Mouse (Mus musculus) ES-CJ7 (cell line): Measurements from ENCODE around the gene Cbfa2t3.

Experiments used
- DNase-seq: peaks from one replicate; pipeline ENCODE4 v3.0.0; 2011; ENCODE audit warnings: low read depth, low spot score

Cbfa2t3 gene

DNA sequence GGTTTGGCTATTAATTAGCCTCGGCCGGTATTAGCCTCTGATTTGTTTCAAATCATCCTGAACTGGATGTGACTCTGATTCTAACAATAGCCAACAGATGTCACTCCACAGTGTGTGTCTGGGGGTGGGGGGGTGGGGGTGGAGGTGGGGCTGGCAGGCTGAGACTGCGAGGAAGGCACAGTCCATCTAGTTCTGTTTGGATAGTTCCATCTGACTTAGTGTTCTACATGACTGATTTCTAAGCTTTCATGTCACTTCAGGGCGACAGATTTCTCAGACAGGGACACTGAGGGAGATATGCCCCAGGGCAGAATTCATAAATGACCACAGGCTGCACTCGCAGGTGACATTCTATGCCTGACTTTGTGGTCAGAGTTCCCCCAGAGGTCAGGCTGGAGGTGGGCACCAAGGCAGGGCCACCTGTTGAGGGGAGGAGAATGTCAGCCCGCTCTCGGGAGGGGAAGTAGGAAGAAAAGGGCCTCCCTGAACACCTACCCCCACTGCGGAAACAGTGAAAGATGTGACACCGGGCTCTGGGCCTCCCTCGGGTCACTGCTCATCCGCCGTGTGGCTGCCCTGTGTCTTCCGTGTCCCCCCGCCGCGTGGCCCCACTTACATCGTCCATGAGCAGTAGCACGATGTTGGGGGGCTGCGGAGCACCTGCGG, 88.2 kb downstream of the Cbfa2t3 start:
- peak; percentile 29 for DNase-seq

DNA sequence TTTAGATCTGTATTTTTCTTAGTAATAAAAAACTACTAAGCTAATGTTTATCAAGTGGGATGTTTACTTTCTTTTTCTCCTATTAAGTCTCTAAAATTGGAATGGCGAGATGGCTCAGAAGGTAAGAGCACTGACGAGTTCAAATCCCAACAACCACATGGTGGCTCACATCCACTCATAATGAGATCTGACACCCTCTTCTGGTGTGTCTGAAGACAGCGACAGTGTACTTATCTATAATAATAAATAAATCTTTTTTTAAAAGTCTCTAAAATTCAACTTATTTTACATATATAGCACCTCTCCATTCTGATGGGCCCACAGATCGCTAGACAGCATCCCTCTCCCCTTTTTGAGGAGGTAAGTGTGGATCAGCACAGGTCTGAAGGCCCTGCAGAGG, 88.7 kb downstream of the Cbfa2t3 start:
- DNase-seq, result no peak

GRCm38 (mm10) chr8:122606810-122607209, 92.1 kb downstream of the Cbfa2t3 start:
- no peak for DNase-seq

GRCm38 (mm10) chr8:122605367-122605766, 93.5 kb downstream of the Cbfa2t3 start:
- DNase-seq, result no peak

- DNase-seq, result no peak
Measured at GRCm38 (mm10) chr8:122604640-122605039, 94.3 kb downstream of the Cbfa2t3 start.

GRCm38 (mm10) chr8:122600666-122601065, 98.2 kb downstream of the Cbfa2t3 start:
- no peak for DNase-seq

DNA sequence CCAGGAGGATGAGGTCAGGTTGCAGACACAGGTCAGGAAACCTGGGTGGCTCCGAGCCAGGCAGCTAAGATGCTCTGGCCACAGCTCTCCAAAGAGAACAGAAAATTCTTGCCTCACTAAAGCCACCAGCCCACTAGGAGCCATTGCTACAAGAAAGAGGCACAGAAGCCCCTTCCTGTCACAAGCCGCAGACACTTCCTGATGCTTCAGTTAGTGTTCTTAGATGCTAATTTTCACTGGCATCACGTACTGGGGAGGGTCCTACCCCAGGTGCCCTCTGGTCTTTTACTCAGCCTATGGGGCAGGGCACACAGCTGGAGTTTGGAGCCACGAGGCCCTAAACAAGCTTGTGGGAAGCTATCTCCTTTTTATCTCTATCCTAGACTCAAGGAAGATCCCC, 102.9 kb downstream of the Cbfa2t3 start:
- DNase-seq, result no peak

- DNase-seq, result no peak
Measured at GRCm38 (mm10) chr8:122593783-122594507, 105.0 kb downstream of the Cbfa2t3 start.

DNA sequence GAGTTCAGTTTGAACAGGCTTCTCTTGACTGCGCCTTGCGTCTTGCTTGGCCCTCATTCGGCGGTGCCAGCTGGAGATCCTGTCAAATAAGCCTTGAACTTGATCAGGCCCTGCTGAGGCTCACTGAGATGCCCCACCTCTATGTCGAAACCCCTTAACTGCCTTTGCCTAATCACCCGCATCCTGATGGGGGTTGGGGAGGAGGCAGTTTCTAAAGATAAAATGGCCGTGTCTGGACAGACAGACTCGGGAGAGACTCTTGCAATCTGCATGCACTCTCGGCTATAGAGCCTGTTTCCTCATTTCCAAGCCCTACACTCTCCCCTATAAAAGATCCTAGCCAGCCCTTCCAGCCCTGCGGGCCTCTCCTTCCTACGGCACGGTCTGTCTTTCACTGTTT, 105.7 kb downstream of the Cbfa2t3 start:
- DNase-seq, result no peak

DNA sequence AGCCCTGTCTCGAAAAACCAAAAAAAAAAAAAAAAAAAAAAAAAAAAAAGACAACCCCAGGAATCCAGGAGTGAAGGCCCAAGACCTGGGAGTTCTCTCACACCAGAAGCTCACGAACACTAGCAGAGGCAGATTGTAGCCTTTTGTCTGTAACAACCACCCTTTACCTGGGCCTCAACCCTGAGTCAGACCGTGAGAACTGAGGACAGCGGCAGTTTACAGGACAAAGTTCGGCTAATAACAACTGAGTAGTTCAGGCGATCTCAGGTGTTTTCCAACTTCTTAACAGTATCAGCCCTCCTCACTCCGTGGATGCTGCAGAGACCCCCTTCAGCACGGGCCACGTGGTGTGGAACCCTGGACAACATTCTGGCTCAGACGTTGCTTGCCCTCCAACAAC, 112.2 kb downstream of the Cbfa2t3 start:
- no peak for DNase-seq

- DNase-seq, result no peak
Measured at GRCm38 (mm10) chr8:122586171-122586570, 112.7 kb downstream of the Cbfa2t3 start.

- no peak for DNase-seq
Measured at GRCm38 (mm10) chr8:122585411-122585891, 113.5 kb downstream of the Cbfa2t3 start.

DNA sequence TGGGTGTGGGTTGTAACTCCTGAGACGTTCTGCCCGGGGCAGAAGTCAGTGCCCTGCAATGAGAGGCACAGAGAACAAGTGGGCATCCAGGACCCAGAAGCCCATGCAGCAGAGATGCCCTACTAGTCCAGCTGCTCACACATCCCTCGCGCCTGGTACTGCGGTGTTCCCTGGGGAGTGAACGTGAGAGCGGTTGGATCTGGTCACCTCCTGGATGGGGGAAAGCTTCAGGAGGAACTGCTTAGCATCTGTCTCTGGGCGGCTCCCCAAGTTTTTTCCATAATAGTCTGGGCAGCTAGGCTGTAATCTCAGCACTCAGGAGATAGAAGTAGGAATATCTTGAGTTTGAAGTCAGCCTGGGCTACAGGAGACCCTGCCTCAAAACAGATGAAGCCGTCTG, 113.9 kb downstream of the Cbfa2t3 start:
- DNase-seq, result no peak

- peak; percentile 33 for DNase-seq
Measured at GRCm38 (mm10) chr8:122580926-122581325, 118.0 kb downstream of the Cbfa2t3 start.

DNA sequence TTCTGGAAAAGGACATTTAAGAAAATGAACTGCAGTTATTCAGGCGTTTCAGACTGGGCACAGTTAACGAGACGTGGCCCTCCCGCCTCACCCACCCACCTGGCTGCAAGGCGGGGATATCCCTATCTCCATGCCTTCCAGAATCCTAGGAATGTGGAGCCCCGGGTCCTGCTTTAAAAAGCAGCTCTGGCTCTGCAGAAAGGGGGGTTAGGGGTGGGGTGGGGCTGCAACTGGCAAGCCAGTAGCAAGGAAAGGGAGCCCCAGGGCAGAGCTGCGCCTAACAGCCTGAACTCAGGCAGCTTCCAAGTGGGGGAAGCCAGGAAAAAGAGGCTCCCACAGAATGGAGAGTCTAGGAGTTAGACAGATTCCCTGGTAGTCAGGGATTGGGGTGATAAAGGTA, 119.7 kb downstream of the Cbfa2t3 start:
- DNase-seq, result peak; percentile 63

DNA sequence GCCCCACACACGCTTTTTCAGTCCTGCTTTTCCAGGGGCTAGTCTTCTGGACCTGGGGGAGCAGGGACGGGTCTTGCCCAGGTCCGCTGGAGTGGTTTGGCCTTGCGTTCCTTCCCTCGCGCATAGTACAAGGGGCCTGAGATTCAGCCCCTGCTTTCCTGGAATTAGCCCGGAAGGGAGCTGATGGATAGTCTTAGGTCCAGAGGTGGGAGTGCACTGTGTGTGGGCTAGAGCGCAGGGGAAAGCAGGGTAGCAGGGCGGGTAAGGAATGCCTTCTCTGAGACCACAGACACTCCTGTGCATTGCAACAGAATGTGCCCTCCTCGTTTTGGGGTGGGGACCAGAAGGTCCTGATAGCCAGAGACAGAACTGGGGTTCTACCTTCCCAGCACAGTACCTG, 121.8 kb downstream of the Cbfa2t3 start:
- peak; percentile 56 for DNase-seq

DNA sequence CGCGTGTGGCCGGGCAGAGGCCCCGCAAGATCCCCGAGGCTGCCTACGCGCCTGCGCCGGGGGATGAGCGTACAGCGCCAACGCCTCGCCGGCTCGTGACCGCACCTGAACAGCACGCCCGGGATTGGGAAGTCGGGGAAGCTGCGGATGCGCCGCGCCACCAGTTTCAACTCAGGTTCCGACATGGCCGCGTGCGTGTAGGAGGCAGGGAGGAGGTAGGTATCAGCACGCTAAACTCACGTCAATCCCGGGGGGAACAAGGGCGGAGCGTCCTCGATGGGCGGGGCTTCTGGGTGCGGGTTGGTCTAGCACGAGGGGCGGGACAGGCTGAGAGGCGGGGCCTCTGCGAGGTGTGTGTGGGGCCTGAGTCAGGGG, 122.3 kb downstream of the Cbfa2t3 start, which contains the start of gene Aprt:
Gene Aprt (minus strand): TSS at position 262 of the 375 bp plus-strand sequence.
- DNase-seq, result peak; percentile 97

DNA sequence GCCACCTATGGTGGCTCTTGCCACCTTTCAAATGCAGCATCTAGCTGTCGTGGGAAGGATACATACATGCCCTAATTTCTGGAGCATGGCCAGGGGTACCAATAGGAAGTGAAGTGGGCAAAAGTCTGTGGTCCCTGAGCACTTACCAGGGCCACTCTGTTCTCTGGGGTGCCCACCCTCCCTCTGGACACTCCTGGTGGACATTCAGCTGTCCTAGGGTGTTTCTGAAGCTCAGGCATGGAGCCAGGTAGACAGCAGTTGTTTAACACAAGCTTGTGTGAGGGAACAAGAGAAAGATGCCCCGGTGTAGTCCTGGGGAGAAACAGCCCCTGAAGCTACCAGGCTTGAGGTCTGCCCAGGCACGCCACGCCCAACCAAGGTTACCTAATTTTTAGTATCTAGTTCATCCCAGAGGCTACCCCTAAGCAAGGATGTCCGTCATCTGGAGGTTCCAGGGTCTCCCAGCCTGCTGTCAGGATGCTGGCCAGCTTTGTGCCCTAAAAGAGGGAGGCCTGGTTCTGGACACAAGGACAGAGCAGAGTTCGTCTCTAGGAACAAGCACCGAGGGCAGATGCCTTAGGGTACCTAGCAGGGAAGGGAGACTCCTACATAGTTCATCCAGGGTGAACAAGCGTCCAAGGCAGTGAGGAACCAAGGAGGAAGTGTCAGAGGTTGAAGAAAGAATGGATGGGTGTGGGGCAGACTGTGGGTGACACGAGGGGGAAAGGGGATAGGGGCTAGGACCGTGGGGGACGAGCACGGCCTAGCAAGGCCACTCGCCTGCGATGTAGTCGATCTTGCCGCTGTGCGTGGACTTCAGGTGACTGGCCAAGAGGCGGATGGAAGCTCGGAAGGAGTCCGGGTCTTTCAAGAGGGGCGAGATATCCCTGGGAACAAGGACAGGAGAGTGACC, 122.9 kb downstream of the Cbfa2t3 start:
- DNase-seq, result no peak

DNA sequence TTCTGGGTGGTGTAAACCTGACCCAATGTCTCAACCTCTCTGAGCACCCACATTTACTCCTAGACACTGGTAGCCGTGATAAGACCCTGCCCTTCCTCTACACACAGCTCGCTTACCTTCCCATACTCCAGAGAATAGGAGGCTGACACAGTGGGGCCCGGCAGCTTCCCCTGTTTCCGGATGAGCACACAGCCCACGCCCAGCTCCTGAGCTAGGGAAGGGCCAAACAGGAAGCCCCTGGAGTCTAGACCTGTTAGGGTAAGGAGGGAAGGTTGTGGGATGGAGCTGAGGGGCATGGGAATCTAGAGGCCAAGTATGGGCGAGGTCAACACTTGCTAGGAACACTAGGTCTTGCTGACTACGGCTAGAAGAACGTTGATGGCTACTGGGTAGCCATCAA, 123.6 kb downstream of the Cbfa2t3 start:
- peak; percentile 73 for DNase-seq
